Comparison of ENCODE assay signal across 7 mouse cellular contexts in the genomic region with DNA sequence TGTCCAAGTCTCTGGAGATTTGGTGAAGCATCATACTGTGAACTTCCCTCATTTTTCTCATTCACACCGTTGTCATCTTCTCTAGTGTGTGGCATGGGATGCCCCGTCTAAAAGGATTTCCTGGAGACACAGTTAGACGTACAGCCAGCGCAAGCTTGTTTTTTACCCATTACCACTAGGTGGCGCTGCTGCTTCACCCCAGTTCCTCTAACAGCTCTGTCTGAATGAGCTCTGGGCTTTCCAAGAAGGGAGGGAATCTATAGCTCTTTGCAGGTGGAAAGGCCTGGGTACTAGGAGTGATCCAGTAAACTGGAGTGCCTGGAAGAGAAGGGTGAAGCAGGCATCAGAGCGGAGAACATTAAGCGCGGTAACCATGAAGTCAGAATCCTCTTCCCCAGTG. TPM values are rescaled to one million over a fixed set of nuclear protein-coding genes. Genes with fewer than 3 reads are reported as not detected.
DNase-seq lines count a peak whose midpoint lies in the region; ATAC-seq and TF ChIP-seq lines count a peak whose summit lies in the region.

No protein-coding gene starts in this region.

- peak; percentile 78 for ATAC-seq in hindbrain, embryonic 16.5 days
- peak; percentile 78 for ATAC-seq in midbrain, embryonic 13.5 days

- H3K27ac ChIP-seq in hindbrain, embryonic 16.5 days (ENCODE audit: low read depth, low read length): no peak overlapping the region
- H3K27ac ChIP-seq in midbrain, embryonic 13.5 days: no peak overlapping the region
- no peak overlapping the region for H3K27ac ChIP-seq in small intestine, adult 2 months (ENCODE audit: insufficient read depth, low read depth, low read length)

- no peaks in the 10 kb centered on the region for H3K4me1 ChIP-seq in hindbrain, embryonic 16.5 days (ENCODE audit: control insufficient read depth, insufficient read depth, low read depth, low read length)
- H3K4me1 ChIP-seq in midbrain, embryonic 13.5 days (replicated peaks): no peaks in the 10 kb centered on the region
- H3K4me1 ChIP-seq in small intestine, adult 2 months (ENCODE audit: control insufficient read depth, insufficient read depth, insufficient read length, low read length): no peaks in the 10 kb centered on the region

- WGBS in hindbrain, embryonic 16.5 days: 22% methylated on average over 8 of the region's 8 CpGs
- 19% methylated on average over 8 of the region's 8 CpGs for WGBS in midbrain, embryonic 13.5 days
- 44% methylated on average over 8 of the region's 8 CpGs for WGBS in small intestine, adult 2 months

- no peaks in the 10 kb centered on the region for H3K27me3 ChIP-seq in hindbrain, embryonic 16.5 days (replicated peaks; ENCODE audit: control insufficient read depth, insufficient read depth, low read length)
- H3K27me3 ChIP-seq in midbrain, embryonic 13.5 days: no peaks in the 10 kb centered on the region
- H3K27me3 ChIP-seq in small intestine, adult 2 months (ENCODE audit: control insufficient read depth, insufficient read depth, low read length): no peaks in the 10 kb centered on the region

- no peak overlapping the region for H3K4me2 ChIP-seq in hindbrain, embryonic 16.5 days (ENCODE audit: low read length)
- no peak overlapping the region for H3K4me2 ChIP-seq in midbrain, embryonic 13.5 days (replicated peaks)

- no peaks in the 10 kb centered on the region for H3K9me3 ChIP-seq in hindbrain, embryonic 16.5 days (ENCODE audit: control insufficient read depth, low read length)
- no peaks in the 10 kb centered on the region for H3K9me3 ChIP-seq in midbrain, embryonic 13.5 days

- intact Hi-C loops in left cerebral cortex, postnatal 25 days (cut with DNase I): loop anchor here (1.0 to 10.0 kb wide), 3 partner anchors 183 to 297 kb away; no protein-coding TSS in a partner anchor

- H3K36me3 ChIP-seq in hindbrain, embryonic 16.5 days (ENCODE audit: control insufficient read depth, insufficient read depth, low read length): peaks cover 10% of the 10 kb centered on the region
- H3K36me3 ChIP-seq in midbrain, embryonic 13.5 days: peaks cover 34% of the 10 kb centered on the region
- peaks cover 12% of the 10 kb centered on the region for H3K36me3 ChIP-seq in small intestine, adult 2 months (ENCODE audit: control insufficient read depth, insufficient read depth, low read length)

- TF ChIP-seq CTCF in small intestine, adult 2 months (IDR thresholded peaks at IDR 0.05; ENCODE audit: extremely low read depth, insufficient read length, insufficient replicate concordance, low read depth, low read length): peak; percentile 87; the same call in 1 of the 2 replicates

- DNase-seq in T-cell, adult 2 months (ENCODE audit: low spot score): peak; percentile 65
- peak; percentile 73 for DNase-seq in cerebellum, adult 11-12 months
- peak; percentile 87 for DNase-seq in forelimb bud, embryonic 11.5 days (ENCODE audit: low read depth, low spot score)
- peak; percentile 78 to 87 for DNase-seq in left cerebral cortex, postnatal 25 days (ENCODE audit: low spot score in 2 of 2)

- H3K9ac ChIP-seq in hindbrain, embryonic 16.5 days (ENCODE audit: low read depth, low read length): no peak overlapping the region
- H3K9ac ChIP-seq in midbrain, embryonic 13.5 days (replicated peaks): no peak overlapping the region

- H3K4me3 ChIP-seq in hindbrain, embryonic 16.5 days (ENCODE audit: low read length): no peak overlapping the region
- no peak overlapping the region for H3K4me3 ChIP-seq in midbrain, embryonic 13.5 days (replicated peaks)
- no peak overlapping the region for H3K4me3 ChIP-seq in small intestine, adult 2 months (ENCODE audit: low read depth, low read length)

- no peak for TF ChIP-seq POLR2A in small intestine, adult 2 months (IDR thresholded peaks at IDR 0.05; ENCODE audit: low read depth, low read length)

RNA-seq across cellular contexts. Expression of a gene that starts 20.9 kb away (rescaled TPM):
- 197 and 200 TPM in 2 replicates for polyA plus RNA-seq in hindbrain, embryonic 16.5 days (2015; fragmentation: Nextera tagmentation; extraction: Ambion mirVana)
- total RNA-seq in left cerebral cortex, postnatal 25 days (2021): 10 to 100 TPM; 48.9 to 56.4 TPM
- polyA plus RNA-seq in midbrain, embryonic 13.5 days (2015; fragmentation: Nextera tagmentation; extraction: Ambion mirVana): 195 and 211 TPM in 2 replicates
- polyA plus RNA-seq in small intestine, adult 2 months (2012; rRNA removed): 2.6 and 3.1 TPM in 2 replicates

RNA-seq across cellular contexts. Expression of a gene that starts 33.6 kb away (rescaled TPM):
- polyA plus RNA-seq in hindbrain, embryonic 16.5 days (2015; fragmentation: Nextera tagmentation; extraction: Ambion mirVana): 220 and 239 TPM in 2 replicates
- total RNA-seq in left cerebral cortex, postnatal 25 days (2021): 100 to 1,000 TPM; 889 to 958 TPM
- 113 and 138 TPM in 2 replicates for polyA plus RNA-seq in midbrain, embryonic 13.5 days (2015; fragmentation: Nextera tagmentation; extraction: Ambion mirVana)
- polyA plus RNA-seq in small intestine, adult 2 months (2012; rRNA removed): 15.0 and 25.8 TPM in 2 replicates

Comparison
In these comparisons a context has a peak if more than half of its experiments do, and no peak if none do; other contexts are left out.
1. RNA of a gene that starts 20.9 kb away (polyA plus RNA-seq): 197 to 200 TPM in hindbrain, embryonic 16.5 days and 195 to 211 TPM in midbrain, embryonic 13.5 days; 2.6 to 3.1 TPM in small intestine, adult 2 months; every median in the first group is over 10 times any median in the second.
2. Peak in every context shown above with its lines, with median percentiles within 50 percentile points of each other: DNase-seq.